Mouse (Mus musculus) ovary, adult 18-20 months (tissue): Measurements from ENCODE around the gene Fars2.

Experiments
- DNase-seq: peaks from one replicate; pipeline ENCODE4 v3.0.0; 2022; ENCODE audit warnings: low spot score, mixed read lengths

Gene Fars2

GRCm38 (mm10) chr13:36518144-36518571 is 400.9 kb downstream of the Fars2 start:
- no peak for DNase-seq

- no peak for DNase-seq
These were observed 410.5 kb downstream of the Fars2 start for GRCm38 (mm10) chr13:36527761-36528160.

DNA sequence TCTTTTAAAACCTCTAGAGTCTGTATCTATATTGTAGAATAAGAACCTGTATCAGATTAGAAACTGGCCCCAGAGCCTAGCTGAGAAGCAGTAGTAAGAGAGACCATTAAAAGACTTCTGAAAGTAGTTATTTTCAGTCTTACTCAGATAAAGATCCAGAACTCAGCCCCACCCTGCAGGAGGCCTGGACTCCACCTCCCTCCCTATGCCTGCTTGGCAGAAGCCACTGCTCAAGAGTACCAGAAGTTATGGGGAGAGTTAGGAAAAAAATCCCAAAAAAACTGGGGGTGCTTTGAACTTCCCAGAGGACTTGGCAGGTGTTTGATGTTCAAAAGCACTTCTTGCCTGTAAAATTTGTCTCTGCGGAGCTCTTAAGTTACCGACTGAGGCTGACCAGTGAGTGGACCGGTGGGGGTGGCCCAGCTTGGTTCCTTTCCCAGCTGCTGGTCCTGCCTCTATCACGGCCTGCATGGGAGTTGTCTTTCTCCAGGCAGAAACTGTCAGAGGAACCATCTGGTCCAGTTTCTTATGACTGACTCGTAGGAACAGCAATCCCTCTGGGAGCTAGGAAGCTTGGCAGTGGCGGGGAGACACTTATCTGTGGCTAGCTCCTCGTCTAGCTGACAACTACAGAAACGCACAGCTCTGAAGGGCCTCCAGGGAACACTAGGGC is 411.1 kb downstream of the Fars2 start:
- DNase-seq: no peak

DNA sequence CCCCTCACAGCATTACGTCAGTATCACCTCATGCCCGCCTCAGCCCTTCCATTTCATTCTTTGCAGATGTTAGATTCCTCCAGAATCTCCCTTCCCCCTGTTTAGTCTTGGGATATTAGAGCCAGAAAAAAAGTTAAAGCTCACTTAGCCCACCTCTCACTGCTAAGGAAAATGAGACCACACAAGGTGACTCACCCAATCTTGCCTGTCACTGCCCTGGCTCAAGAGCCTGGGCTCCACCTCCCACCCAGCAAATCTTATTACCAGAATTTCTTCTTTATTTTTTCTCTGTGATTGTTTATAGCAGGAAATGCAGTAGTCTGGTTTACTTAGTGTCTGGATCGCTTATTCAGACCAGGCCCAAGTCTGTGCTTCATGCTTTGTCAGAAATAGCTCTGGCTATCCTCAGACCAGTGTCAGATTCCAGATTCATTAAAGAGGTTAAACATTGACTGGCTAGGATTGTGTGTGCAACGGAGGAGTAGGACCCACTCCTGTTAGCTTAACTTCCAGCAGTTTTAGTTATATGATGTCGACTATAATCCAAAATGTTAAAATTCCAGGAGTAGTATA is 412.3 kb downstream of the Fars2 start:
- no peak for DNase-seq

GRCm38 (mm10) chr13:36530852-36531251 is 413.6 kb downstream of the Fars2 start:
- DNase-seq: no peak

- DNase-seq: no peak
These were observed 414.7 kb downstream of the Fars2 start for GRCm38 (mm10) chr13:36531893-36532292.

GRCm38 (mm10) chr13:36533071-36533470 is 415.9 kb downstream of the Fars2 start:
- no peak for DNase-seq

DNA sequence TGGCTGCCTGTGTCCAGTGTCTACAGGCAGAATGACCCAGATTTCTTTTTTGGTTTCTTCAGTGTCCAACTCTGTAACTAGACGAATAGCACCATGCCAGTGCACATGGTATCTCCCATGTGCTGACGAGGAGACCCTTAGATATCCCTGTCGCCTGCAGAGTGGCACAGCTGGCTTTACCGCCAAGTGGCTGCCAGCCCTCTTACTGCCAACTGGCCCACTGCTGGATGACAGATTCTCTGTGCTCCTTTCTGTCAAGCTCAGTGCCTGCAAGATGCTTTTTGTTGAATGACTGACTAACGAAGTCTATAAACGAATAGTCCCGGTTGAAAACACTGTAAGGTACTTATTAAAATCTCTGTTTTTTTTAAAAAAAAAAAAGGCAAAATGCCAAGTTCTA is 416.3 kb downstream of the Fars2 start:
- DNase-seq: no peak

DNA sequence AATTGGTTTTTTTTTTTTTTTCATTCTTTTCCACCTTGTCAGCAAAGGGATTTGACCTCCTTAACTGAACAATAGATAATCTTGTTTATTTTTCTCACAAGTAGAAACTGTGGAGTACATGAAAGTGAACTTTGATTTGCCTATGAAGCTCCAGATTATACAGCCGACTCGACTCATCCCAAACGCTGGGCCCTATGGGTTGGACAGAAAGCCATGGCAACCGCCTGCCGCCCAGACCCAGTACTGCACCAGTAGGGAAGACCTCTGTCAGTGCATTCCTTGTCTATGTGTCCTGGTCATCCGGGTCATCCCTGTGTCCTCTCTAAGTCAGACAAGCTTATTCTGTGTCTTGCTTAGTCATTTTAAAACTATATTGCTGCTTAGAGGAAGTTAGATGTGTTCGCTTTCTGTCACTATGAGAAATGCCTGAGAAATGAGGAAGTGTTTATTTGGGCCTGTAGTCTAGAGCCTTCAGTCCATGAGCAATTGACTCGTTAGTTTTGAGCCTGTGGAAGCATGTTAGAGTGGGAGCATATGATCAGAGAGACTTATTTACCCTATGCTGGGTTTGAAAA is 416.8 kb downstream of the Fars2 start:
- no peak for DNase-seq

DNA sequence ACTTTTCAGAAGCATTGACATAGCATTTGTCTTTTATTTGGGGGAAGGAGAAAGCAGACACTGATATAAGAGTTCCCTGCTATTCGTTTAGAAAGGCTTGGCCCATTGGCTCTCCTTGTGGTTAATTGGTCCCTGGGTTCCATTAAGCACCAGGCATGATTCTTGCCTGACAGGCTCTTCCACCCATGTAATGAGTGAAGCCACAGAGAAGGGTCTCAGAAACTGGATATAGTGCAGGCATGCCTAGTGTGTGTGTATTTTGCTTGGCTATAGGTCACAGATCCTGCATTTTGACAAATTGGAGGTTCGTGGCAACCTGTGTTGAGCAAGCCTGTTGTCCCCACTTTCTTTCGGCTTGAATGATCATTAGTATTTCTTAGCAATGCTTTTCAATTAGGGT is 420.4 kb downstream of the Fars2 start:
- DNase-seq: no peak

GRCm38 (mm10) chr13:36538385-36538784 is 421.2 kb downstream of the Fars2 start:
- no peak for DNase-seq

GRCm38 (mm10) chr13:36540231-36540630 is 423.0 kb downstream of the Fars2 start:
- no peak for DNase-seq

- no peak for DNase-seq
These were observed 424.1 kb downstream of the Fars2 start for GRCm38 (mm10) chr13:36541287-36541780.

DNA sequence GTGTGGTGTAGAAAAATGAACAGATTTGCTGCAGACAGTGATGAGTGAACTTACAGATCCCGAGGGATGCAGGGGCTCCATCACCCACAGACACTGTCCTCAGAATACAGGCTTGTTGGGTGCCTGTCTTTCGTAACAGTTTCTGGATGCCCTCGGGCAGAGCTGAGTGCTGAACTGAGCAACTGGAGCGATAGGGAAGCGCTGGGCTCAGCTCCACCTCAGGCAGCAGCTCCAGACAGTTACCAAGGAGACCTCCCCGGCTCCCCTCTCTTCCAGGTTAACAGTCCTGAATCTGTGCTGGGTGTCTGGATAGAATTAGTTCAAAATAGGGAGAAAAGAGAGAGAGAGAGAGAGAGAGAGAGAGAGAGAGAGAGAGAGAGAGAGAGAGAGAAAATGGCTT is 433.5 kb downstream of the Fars2 start:
- DNase-seq: no peak

DNA sequence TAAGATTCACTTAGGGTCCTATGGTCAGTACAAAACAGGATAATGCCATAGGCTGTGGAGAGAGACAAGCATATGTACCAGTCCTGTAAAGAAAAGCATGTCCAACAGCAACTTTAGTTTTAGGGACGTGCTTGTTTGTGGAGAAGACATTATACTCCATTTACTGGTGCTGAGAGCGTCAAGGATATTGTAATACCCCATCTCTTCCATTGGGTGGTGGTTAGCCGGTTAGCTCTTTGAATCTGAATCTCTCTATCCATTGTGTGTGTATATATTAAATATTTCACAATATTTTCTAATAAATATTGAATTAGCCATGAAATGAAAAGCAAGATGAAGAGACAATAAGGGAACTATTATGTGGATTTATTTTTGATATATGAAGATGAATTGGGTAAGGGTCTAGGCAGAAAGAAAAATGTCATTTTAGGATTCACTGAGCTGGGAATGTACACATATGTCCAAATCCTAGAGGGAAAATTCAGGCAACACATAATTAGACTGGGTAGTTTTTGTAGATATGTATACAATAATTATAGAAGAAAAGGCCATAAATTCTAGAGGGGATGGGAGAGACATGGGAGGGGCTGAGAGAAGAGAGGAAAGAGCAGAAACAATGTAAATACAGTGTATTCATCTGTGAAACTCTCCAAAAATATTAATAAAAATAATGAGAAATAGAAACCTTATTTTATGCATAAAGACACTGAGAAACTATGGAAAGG is 435.5 kb downstream of the Fars2 start:
- DNase-seq: no peak

DNA sequence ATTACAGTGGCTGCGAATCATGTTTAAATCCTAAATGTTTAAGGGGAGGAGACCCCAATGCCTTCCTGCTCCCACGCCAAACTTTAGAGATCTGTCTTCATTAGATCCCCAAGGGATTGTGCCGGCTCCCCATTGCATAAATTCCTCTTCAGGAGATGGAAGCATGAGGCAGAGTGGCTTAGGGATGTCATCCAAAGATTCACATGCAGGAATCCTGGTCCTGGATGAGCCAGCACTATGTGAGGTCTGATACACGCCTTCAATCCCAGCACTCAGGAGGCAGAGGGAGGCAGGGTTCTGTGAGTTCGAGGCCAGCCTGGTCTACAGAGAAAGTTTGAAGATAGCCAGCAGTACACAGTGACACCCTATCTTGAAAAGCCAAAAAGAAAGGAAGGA is 436.0 kb downstream of the Fars2 start:
- DNase-seq: no peak

DNA sequence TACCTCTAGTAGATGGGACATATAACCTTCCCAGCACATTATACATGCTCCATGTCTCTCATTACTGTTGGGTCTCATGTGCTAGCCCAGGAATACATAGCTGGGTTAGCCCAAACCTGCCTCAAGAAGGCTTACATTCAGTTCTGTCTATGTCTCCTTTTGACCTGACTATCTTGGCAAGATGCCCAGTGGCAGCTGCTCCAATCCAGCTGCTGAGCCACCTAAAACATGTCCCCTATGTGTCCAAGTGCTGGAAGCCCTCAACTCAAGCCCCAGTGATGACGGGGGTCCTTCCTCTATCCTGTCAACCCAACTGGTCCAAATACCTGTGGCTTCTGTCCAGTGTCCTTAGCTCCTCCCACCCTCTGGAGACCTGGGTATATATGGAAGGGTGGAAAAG is 437.5 kb downstream of the Fars2 start:
- DNase-seq: no peak

- DNase-seq: no peak
These were observed 445.5 kb downstream of the Fars2 start for GRCm38 (mm10) chr13:36562447-36563441.

DNA sequence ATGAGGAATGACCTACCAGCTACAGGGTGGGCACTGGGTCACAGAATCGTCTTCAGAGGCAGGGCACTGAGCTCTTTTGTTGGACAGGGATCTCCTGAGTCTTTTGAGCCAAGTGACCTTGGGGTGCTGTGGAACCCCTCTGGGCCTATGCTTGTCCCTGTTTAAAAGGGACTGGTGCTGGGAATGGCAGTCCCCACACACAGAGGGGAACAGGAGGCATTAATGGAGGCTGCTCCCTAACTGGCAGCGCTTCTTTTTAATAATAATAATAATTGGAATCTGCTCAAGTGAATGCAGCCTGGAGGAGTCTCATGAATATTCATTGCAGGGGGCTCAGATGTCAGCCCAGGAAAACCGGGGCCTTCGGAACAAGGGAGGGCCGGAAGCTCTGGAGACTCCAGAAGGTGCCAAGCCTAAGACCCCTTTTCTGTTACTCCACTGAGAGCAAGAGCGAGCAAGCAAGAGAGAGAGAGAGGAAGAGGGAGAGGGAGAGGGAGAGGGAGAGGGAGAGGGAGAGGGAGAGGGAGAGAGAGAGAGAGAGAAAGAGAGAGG is 447.6 kb downstream of the Fars2 start:
- no peak for DNase-seq

DNA sequence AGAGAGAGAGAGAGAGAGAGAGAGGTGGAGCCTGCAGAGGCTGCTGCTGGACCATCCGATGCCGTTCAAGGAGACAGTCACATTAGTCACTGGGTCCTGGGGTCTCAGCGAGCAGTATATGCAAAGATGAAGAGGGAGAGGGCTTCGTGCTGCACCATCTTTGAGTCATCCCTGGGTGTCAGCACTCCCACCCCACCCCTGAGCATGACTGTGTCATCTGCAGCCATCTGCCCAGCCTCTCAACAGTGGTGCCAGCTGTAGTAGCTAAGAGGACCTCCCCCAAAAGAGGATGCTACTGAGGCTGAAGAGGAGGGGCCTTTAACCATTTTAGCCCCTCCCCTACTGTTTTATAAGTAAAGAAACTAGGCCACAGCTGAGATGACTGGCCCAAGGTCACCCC is 459.6 kb downstream of the Fars2 start:
- no peak for DNase-seq

DNA sequence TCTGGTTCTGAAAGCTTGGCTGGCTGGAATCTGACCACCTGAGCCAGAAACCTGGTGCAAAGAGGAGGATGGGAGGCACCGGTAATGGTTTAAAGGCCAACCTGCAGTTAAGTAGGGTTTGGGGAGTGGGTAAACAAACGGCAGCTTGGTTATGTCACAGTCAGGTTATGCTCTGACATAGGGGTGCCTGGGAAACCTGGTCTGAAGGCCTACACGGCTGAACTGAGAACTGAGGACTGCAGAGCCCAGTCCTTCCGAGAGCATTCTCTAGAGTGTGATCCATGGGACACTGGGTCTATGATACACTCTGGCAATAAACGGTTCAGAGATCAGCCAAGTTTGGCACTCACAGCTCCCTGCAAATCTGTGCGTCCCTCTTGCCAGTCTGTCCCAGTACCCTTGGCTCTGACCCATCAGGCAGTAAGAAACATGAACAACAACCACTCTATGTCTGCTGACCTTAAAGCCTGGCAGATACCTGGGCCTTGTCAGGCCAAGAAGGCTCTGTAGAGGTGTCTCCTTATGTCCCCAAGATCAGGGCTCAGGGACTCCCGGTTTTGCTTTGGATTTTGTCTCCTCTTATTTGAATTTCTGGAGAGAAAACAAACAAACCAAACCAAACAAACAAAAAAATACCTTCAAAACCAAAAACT is 460.8 kb downstream of the Fars2 start:
- DNase-seq: no peak
